Mouse (Mus musculus) gastrocnemius, postnatal 10 days (tissue): ENCODE data around the gene Frmd8. TPM values are rescaled to one million over a fixed set of nuclear protein-coding genes. Genes with fewer than 3 reads are reported as not detected.
A peak's percentile ranks its signal among the peaks of the same experiment; 100 is the strongest.

ENCODE experiments used
- DNase-seq: peaks from one replicate; pipeline ENCODE4 v3.0.0; 2021; ENCODE audit warnings: mixed read lengths
- total RNA-seq, 2 experiments: library from RNA; stranded (reverse); gene quantifications; 2 replicates each; pipeline ENCODE4 v1.2.3; 2021

Gene Frmd8
- total RNA-seq, 2 experiments from 2014 or later: 7.4 to 10.3 TPM

GRCm38 (mm10) chr19:5806809-5807205 lies 68.3 kb downstream of the Frmd8 start:
- DNase-seq: no peak

- DNase-seq: peak; percentile 57
Observed at GRCm38 (mm10) chr19:5806051-5806808, 68.8 kb downstream of the Frmd8 start.

GRCm38 (mm10) chr19:5804371-5804899 lies 70.6 kb downstream of the Frmd8 start:
- no peak for DNase-seq

- DNase-seq: no peak
Observed at GRCm38 (mm10) chr19:5803881-5804279, 71.2 kb downstream of the Frmd8 start.

GRCm38 (mm10) chr19:5803041-5803880 lies 71.8 kb downstream of the Frmd8 start:
- DNase-seq: peak; percentile 100

GRCm38 (mm10) chr19:5802787-5803040 lies 72.4 kb downstream of the Frmd8 start:
- DNase-seq: no peak

- peak; percentile 97 for DNase-seq
Observed at GRCm38 (mm10) chr19:5802011-5802786, 72.9 kb downstream of the Frmd8 start.

GRCm38 (mm10) chr19:5801432-5801964 lies 73.6 kb downstream of the Frmd8 start:
- no peak for DNase-seq

- DNase-seq: no peak
Observed at GRCm38 (mm10) chr19:5800632-5801431, 74.2 kb downstream of the Frmd8 start.

GRCm38 (mm10) chr19:5800350-5800631 lies 74.8 kb downstream of the Frmd8 start:
- no peak for DNase-seq

Other genes starting within 250 kb of the Frmd8 start
- gene Rela, start 237.8 kb downstream of the Frmd8 start, total RNA-seq: 10 to 100 TPM; 20.0 to 28.8 TPM
- gene Sipa1, start 211.6 kb downstream of the Frmd8 start, total RNA-seq: 10 to 100 TPM; 25.5 to 36.6 TPM
- 10 to 100 TPM; 19.3 to 25.0 TPM for gene Map3k11, start 186.5 kb downstream of the Frmd8 start, total RNA-seq
- 10 to 100 TPM; 19.5 to 32.5 TPM for gene Pcnx3, start 186.4 kb downstream of the Frmd8 start, total RNA-seq
- not detected for gene Kcnk7, start 170.9 kb downstream of the Frmd8 start, total RNA-seq
- 100 to 1,000 TPM; 280 to 285 TPM for gene Ehbp1l1, start 149.0 kb downstream of the Frmd8 start, total RNA-seq
- 10 to 100 TPM; 43.1 to 44.9 TPM for gene Fam89b, start 145.6 kb downstream of the Frmd8 start, total RNA-seq
- 100 to 1,000 TPM in 1 of 2 experiments, 10 to 100 TPM in 1; 88.0 to 113 TPM for gene Ltbp3, start 134.4 kb downstream of the Frmd8 start, total RNA-seq
- gene Scyl1, start 103.9 kb downstream of the Frmd8 start, total RNA-seq: 10 to 100 TPM; 56.0 to 59.6 TPM
- gene Slc25a45, start 2.5 kb upstream of the Frmd8 start, total RNA-seq: 1 to 10 TPM; 2.6 to 3.5 TPM
- under 1 TPM; 0.82 to 0.95 TPM for gene Tigd3, start 18.9 kb upstream of the Frmd8 start, total RNA-seq
- gene Dpf2, start 37.7 kb upstream of the Frmd8 start, total RNA-seq: 10 to 100 TPM; 86.8 to 90.9 TPM
- 10 to 100 TPM; 16.6 to 20.9 TPM for gene Cdc42ep2, start 49.5 kb upstream of the Frmd8 start, total RNA-seq
- 10 to 100 TPM; 13.7 to 18.7 TPM for gene Pola2, start 88.9 kb upstream of the Frmd8 start, total RNA-seq
- gene Slc22a20, start 110.9 kb upstream of the Frmd8 start, total RNA-seq: not detected
- gene Capn1, start 140.6 kb upstream of the Frmd8 start, total RNA-seq: 10 to 100 TPM; 78.1 to 83.8 TPM
- 10 to 100 TPM; 18.4 to 22.1 TPM for gene Syvn1, start 171.3 kb upstream of the Frmd8 start, total RNA-seq
- 10 to 100 TPM; 34.1 to 36.3 TPM for gene Mrpl49, start 182.5 kb upstream of the Frmd8 start, total RNA-seq
- gene Fau, start 182.6 kb upstream of the Frmd8 start, total RNA-seq: 100 to 1,000 TPM; 669 to 708 TPM
- 10 to 100 TPM; 10.6 to 11.0 TPM for gene Znhit2, start 185.9 kb upstream of the Frmd8 start, total RNA-seq
- gene Tm7sf2, start 193.1 kb upstream of the Frmd8 start, total RNA-seq: 1 to 10 TPM; 4.7 to 5.8 TPM
- 10 to 100 TPM; 23.1 to 29.4 TPM for gene Vps51, start 202.0 kb upstream of the Frmd8 start, total RNA-seq
- not detected for gene Tmem262, start 204.8 kb upstream of the Frmd8 start, total RNA-seq
- not detected for gene Gm28374, start 207.0 kb upstream of the Frmd8 start, total RNA-seq
- 10 to 100 TPM; 18.5 to 20.1 TPM for gene Zfpl1, start 209.7 kb upstream of the Frmd8 start, total RNA-seq
- 1 to 10 TPM; 3.5 to 4.1 TPM for gene Cdca5, start 209.7 kb upstream of the Frmd8 start, total RNA-seq
- gene AC131692.1, start 219.1 kb upstream of the Frmd8 start, total RNA-seq: under 1 TPM in 1 of 2 experiments, not detected in 1; 0.59 TPM
- under 1 TPM in 1 of 2 experiments, not detected in 1; 0.09 TPM for gene Naaladl1, start 230.5 kb upstream of the Frmd8 start, total RNA-seq
- gene Sac3d1, start 243.4 kb upstream of the Frmd8 start, total RNA-seq: 10 to 100 TPM; 12.4 to 13.9 TPM